Mouse (Mus musculus) stomach, embryonic 16.5 days (tissue): Measurements from ENCODE around the gene Vwa7. TPM values are rescaled to one million over a fixed set of nuclear protein-coding genes. Genes with fewer than 3 reads are reported as not detected.
"Not testable (repeated sequence)": the region's sequence is repeated elsewhere in the genome, so short reads cannot be mapped to it uniquely, and the experiment has no call there.

Experiments used
- ATAC-seq: fragments of 200-750 bp; cut with Nextera tagmentation; 2 replicates; pipeline ENCODE4 v1.8.0; 2017; ENCODE audit warnings: moderate number of reproducible peaks, moderate TSS enrichment; ENCODE audit not compliant: insufficient read depth, low FRiP score
- H3K27ac ChIP-seq: fragments of 300-500 bp; sonication (generic); 2 replicates; pipeline ENCODE4 v1.5.1; 2014; ENCODE audit warnings: low read length
- H3K27me3 ChIP-seq: fragments of 300-500 bp; sonication (generic); 2 replicates; pipeline ENCODE4 v1.6.1; 2014; ENCODE audit warnings: low read length, control low read depth, mixed read lengths; ENCODE audit not compliant: control insufficient read depth, insufficient read depth
- H3K36me3 ChIP-seq: fragments of 300-500 bp; sonication (generic); 2 replicates; pipeline ENCODE4 v1.6.1; 2014; ENCODE audit warnings: low read length; ENCODE audit not compliant: control insufficient read depth, insufficient read depth
- H3K4me1 ChIP-seq: fragments of 300-500 bp; sonication (generic); 2 replicates; pipeline ENCODE4 v1.6.1; 2014; ENCODE audit warnings: low read length, control low read depth, mixed read lengths; ENCODE audit not compliant: control insufficient read depth, insufficient read depth
- H3K4me2 ChIP-seq: fragments of 300-500 bp; sonication (generic); 2 replicates; pipeline ENCODE4 v1.6.1; 2014; ENCODE audit warnings: low read depth, low read length, mixed read lengths
- H3K4me3 ChIP-seq: fragments of 300-500 bp; sonication (generic); replicated peaks from 2 replicates; pipeline ENCODE4 v1.5.1; 2014; ENCODE audit warnings: mild to moderate bottlenecking, low read length
- H3K9ac ChIP-seq: fragments of 300-500 bp; sonication (generic); 2 replicates; pipeline ENCODE4 v1.6.1; 2014; ENCODE audit warnings: low read length
- H3K9me3 ChIP-seq: fragments of 300-500 bp; sonication (generic); replicated peaks from 2 replicates; pipeline ENCODE4 v1.6.1; 2016; ENCODE audit warnings: low read length, control low read depth; ENCODE audit not compliant: control insufficient read depth
- WGBS: fragments of 180-500 bp; shearing (Covaris S2); extraction: QIAGEN DNeasy Blood & Tissue Kit; methylation state at CpG from one replicate; pipeline ENCODE4 v1.1.7; 2014; 5-methylcytosine and 5-hydroxymethylcytosine counted together
- polyA plus RNA-seq: library from polyadenylated mRNA; unstranded; fragments of >200 nt; fragmentation: Nextera tagmentation; extraction: Ambion mirVana; gene quantifications from 2 replicates; pipeline ENCODE4 v1.2.1, GENCODE M21; 2015

The Vwa7 gene
- polyA plus RNA-seq, 1 experiment from 2014 or later, result 0.26 TPM

GRCm38 (mm10) chr17:35032323-35032870 is 16.0 kb downstream of the Vwa7 start:
- Histone ChIP-seq H3K9me3 (no peaks in the 10 kb centered on the region), H3K36me3 (no peaks in the 10 kb centered on the region), H3K4me1 (peaks cover 10% of the 10 kb centered on the region), H3K27ac (no peak overlapping the region), H3K4me2 (no peak overlapping the region), H3K9ac (no peak overlapping the region), H3K4me3 (no peak overlapping the region), H3K27me3 (no peaks in the 10 kb centered on the region)
- no peak for ATAC-seq
- WGBS, result 67% methylated on average over 8 of the region's 8 CpGs

- H3K36me3 ChIP-seq, H3K9me3 ChIP-seq, H3K9ac ChIP-seq, H3K4me1 ChIP-seq, H3K4me3 ChIP-seq, H3K27me3 ChIP-seq, ATAC-seq, H3K27ac ChIP-seq, H3K4me2 ChIP-seq: not testable (repeated sequence)
- 56% methylated on average over 1 of the region's 1 CpGs for WGBS
These were observed 17.3 kb downstream of the Vwa7 start for GRCm38 (mm10) chr17:35033703-35034102.

- H3K27me3 ChIP-seq, result no peaks in the 10 kb centered on the region
- H3K4me2 ChIP-seq, result no peak overlapping the region
- no peak overlapping the region for H3K27ac ChIP-seq
- H3K4me1 ChIP-seq, result 0 out of 2 replicates have a peak, but pooled peaks cover under 1% of the 10 kb centered on the region
- no peaks in the 10 kb centered on the region for H3K9me3 ChIP-seq
- 60% methylated on average over 6 of the region's 6 CpGs for WGBS
- H3K36me3 ChIP-seq, result no peaks in the 10 kb centered on the region
- ATAC-seq, result no peak
- H3K9ac ChIP-seq, result no peak overlapping the region
- H3K4me3 ChIP-seq, result no peak overlapping the region
These were observed 18.5 kb downstream of the Vwa7 start for GRCm38 (mm10) chr17:35034896-35035295.

- H3K9ac ChIP-seq, result no peak overlapping the region
- H3K27me3 ChIP-seq, result no peaks in the 10 kb centered on the region
- no peaks in the 10 kb centered on the region for H3K9me3 ChIP-seq
- WGBS, result 83% methylated on average over 11 of the region's 11 CpGs
- H3K4me2 ChIP-seq, result no peak overlapping the region
- no peaks in the 10 kb centered on the region for H3K36me3 ChIP-seq
- ATAC-seq, result no peak
- peaks cover 6% of the 10 kb centered on the region; the same call in 1 of the 2 replicates for H3K4me1 ChIP-seq
- no peak overlapping the region for H3K27ac ChIP-seq
- no peak overlapping the region for H3K4me3 ChIP-seq
These were observed 22.9 kb downstream of the Vwa7 start for GRCm38 (mm10) chr17:35039121-35039873.

- WGBS, result 65% methylated on average over 4 of the region's 4 CpGs
- Histone ChIP-seq H3K9me3 (no peaks in the 10 kb centered on the region), H3K27me3 (no peaks in the 10 kb centered on the region), H3K27ac (peak overlapping the region; percentile 99), H3K4me3 (no peak overlapping the region), H3K4me1 (peaks cover 38% of the 10 kb centered on the region), H3K36me3 (no peaks in the 10 kb centered on the region), H3K9ac (no peak overlapping the region), H3K4me2 (no peak overlapping the region)
- no peak for ATAC-seq
These were observed 27.4 kb downstream of the Vwa7 start for GRCm38 (mm10) chr17:35043794-35044193.

- 69% methylated on average over 7 of the region's 7 CpGs for WGBS
- H3K4me2 ChIP-seq, result peak overlapping the region; percentile 100
- no peaks in the 10 kb centered on the region for H3K36me3 ChIP-seq
- H3K9me3 ChIP-seq, result no peaks in the 10 kb centered on the region
- peaks cover 48% of the 10 kb centered on the region for H3K4me1 ChIP-seq
- no peaks in the 10 kb centered on the region for H3K27me3 ChIP-seq
- peak overlapping the region; percentile 67 for H3K4me3 ChIP-seq
- peak overlapping the region; percentile 99 for H3K27ac ChIP-seq
- H3K9ac ChIP-seq, result peak overlapping the region; percentile 95
- ATAC-seq, result no peak
These were observed 28.8 kb downstream of the Vwa7 start for GRCm38 (mm10) chr17:35044904-35045806.

GRCm38 (mm10) chr17:35045807-35046680 is 29.7 kb downstream of the Vwa7 start:
- Histone ChIP-seq H3K4me2 (peak overlapping the region; percentile 100), H3K27me3 (no peaks in the 10 kb centered on the region), H3K27ac (peak overlapping the region; percentile 99), H3K36me3 (no peaks in the 10 kb centered on the region), H3K9me3 (no peaks in the 10 kb centered on the region), H3K4me3 (peak overlapping the region; percentile 67), H3K9ac (peak overlapping the region; percentile 95), H3K4me1 (peaks cover 48% of the 10 kb centered on the region)
- 3% methylated on average over 48 of the region's 48 CpGs for WGBS
- no peak for ATAC-seq

- Histone ChIP-seq H3K4me3 (peak within 1 kb of the TSS; percentile 67), H3K9ac (peak within 1 kb of the TSS; percentile 95), H3K36me3 (no peaks in the 10 kb centered on the region), H3K9me3 (no peaks in the 10 kb centered on the region), H3K27ac (peak within 1 kb of the TSS; percentile 99), H3K4me1 (peaks cover 48% of the 10 kb centered on the region), H3K4me2 (peak within 1 kb of the TSS; percentile 100), H3K27me3 (no peaks in the 10 kb centered on the region)
- 2% methylated on average over 33 of the region's 33 CpGs for WGBS
- ATAC-seq, result peak; percentile 95
These were observed 30.5 kb downstream of the Vwa7 start, which contains the start of gene Msh5 for GRCm38 (mm10) chr17:35046681-35047455. Gene Msh5 (minus strand): TSS chr17:35046745.
